Mouse (Mus musculus) myocyte (in vitro differentiated cells): ENCODE results near the gene Tspo. TPM values are rescaled to one million over a fixed set of nuclear protein-coding genes. Genes with fewer than 3 reads are reported as not detected.

Experiments
- H3K27me3 ChIP-seq: one replicate; pipeline ENCODE4 v1.6.1; 2011; ENCODE audit not compliant: control insufficient read depth, insufficient read depth, insufficient read length
- H3K36me3 ChIP-seq: one replicate; pipeline ENCODE4 v1.6.1; 2011; ENCODE audit not compliant: control insufficient read depth, insufficient read depth
- H3K4me2 ChIP-seq: one replicate; pipeline ENCODE4 v1.6.1; 2011; ENCODE audit warnings: low read depth, control low read depth
- H3K4me3 ChIP-seq: one replicate; pipeline ENCODE4 v1.5.1; 2011; ENCODE audit warnings: mild to moderate bottlenecking, control low read depth, moderate library complexity
- H3K79me2 ChIP-seq: one replicate; pipeline ENCODE4 v1.6.1; 2011; ENCODE audit not compliant: control insufficient read depth, insufficient read depth
- H3ac ChIP-seq: one replicate; pipeline ENCODE4 v1.6.1; 2011; ENCODE audit not compliant: control insufficient read depth, insufficient read length
- CEBPB ChIP-seq: IDR thresholded peaks from 2 replicates; pipeline ENCODE4 v1.6.1; 2011; ENCODE audit warnings: mild to moderate bottlenecking, moderate library complexity; ENCODE audit not compliant: poor library complexity, insufficient read depth, severe bottlenecking
- E2F4 ChIP-seq: IDR thresholded peaks from one replicate; pipeline ENCODE4 v1.6.1; 2011; ENCODE audit warnings: mild to moderate bottlenecking, control low read depth, moderate library complexity; ENCODE audit not compliant: insufficient read depth
- MAX ChIP-seq: IDR thresholded peaks from one replicate; pipeline ENCODE4 v1.6.1; 2011; ENCODE audit warnings: low read depth, mild to moderate bottlenecking, control low read depth
- MYOD1 ChIP-seq, 3 experiments: IDR thresholded peaks; one replicate each; pipeline ENCODE4 v1.6.1; 2011; ENCODE audit warnings: control low read depth in 2 of 3, low read depth in 2 of 3, mild to moderate bottlenecking in 2 of 3, moderate library complexity in 1 of 3; ENCODE audit not compliant: insufficient read length in 2 of 3, control insufficient read depth in 1 of 3
- MYOG ChIP-seq, 3 experiments: IDR thresholded peaks; one replicate each; pipeline ENCODE4 v1.6.1; 2011; ENCODE audit warnings: control low read depth in 2 of 3, low read depth in 2 of 3, mild to moderate bottlenecking in 2 of 3; ENCODE audit not compliant: insufficient read length in 2 of 3, control insufficient read depth in 1 of 3, insufficient read depth in 1 of 3
- POLR2A ChIP-seq: IDR thresholded peaks from one replicate; pipeline ENCODE4 v1.6.1; 2011; ENCODE audit warnings: low read depth, mild to moderate bottlenecking, control low read depth, moderate library complexity; ENCODE audit not compliant: insufficient read length
- POLR2AphosphoS2 ChIP-seq: IDR thresholded peaks from one replicate; pipeline ENCODE4 v1.6.1; 2011; ENCODE audit warnings: low read depth, control low read depth; ENCODE audit not compliant: insufficient read length
- REST ChIP-seq: IDR thresholded peaks from one replicate; pipeline ENCODE4 v1.6.1; 2011; ENCODE audit warnings: mild to moderate bottlenecking, control low read depth, moderate library complexity; ENCODE audit not compliant: insufficient read depth, insufficient read length
- SRF ChIP-seq: IDR thresholded peaks from one replicate; pipeline ENCODE4 v1.6.1; 2011; ENCODE audit warnings: low read depth; ENCODE audit not compliant: control insufficient read depth, insufficient read length
- TCF12 ChIP-seq: IDR thresholded peaks from one replicate; pipeline ENCODE4 v1.6.1; 2011; ENCODE audit warnings: mild to moderate bottlenecking, control low read depth; ENCODE audit not compliant: poor library complexity, insufficient read depth, severe bottlenecking
- TCF3 ChIP-seq: IDR thresholded peaks from one replicate; pipeline ENCODE4 v1.6.1; 2011; ENCODE audit warnings: low read depth, control low read depth; ENCODE audit not compliant: insufficient read length
- USF1 ChIP-seq: IDR thresholded peaks from one replicate; pipeline ENCODE4 v1.6.1; 2011; ENCODE audit warnings: low read depth, mild to moderate bottlenecking, control low read depth, moderate library complexity
- polyA plus RNA-seq: library from polyadenylated mRNA; unstranded; fragments of >200 nt; fragmentation: generic; extraction: Trizol; gene quantifications from one replicate; pipeline ENCODE4 v1.2.1, GENCODE M21; 2012; ENCODE audit warnings: missing spikeins

The Tspo gene
- polyA plus RNA-seq, 1 experiment = 937 TPM

DNA sequence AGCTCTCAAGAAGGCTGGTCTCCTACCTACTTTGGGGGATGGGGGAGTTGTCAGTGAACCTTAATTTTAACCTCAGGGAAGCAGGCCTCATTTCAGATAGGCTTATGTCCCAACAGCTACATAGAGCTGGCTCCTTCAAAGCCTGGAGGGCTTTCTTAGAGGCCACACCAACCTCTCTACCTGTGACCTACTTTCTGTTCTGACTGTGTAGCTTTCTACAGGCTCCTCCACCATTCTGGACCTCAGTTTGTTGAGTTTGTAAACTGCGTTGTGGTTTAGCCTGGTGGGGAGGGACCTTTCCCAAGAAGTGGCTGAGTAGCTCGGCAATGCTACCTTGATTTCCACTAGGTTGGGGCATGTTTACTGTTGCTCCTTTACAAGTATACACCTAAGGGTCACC, 35.6 kb upstream of the Tspo start:
- Histone ChIP-seq H3K36me3 (no peaks in the 10 kb centered on the region), H3K27me3 (peaks cover 26% of the 10 kb centered on the region), H3K79me2 (no peaks in the 10 kb centered on the region), H3K4me3 (no peak overlapping the region), H3K4me2 (no peak overlapping the region), H3ac (no peak overlapping the region)
- TF ChIP-seq E2F4 (no peak), MAX (no peak), MYOD1 (IDR thresholded peaks at IDR 0.05; ENCODE audit: control insufficient read depth in 1 of 3, insufficient read length in 2 of 3, low read depth in 2 of 3) (no peak), REST (no peak), MYOG (IDR thresholded peaks at IDR 0.05; ENCODE audit: control insufficient read depth in 1 of 3, insufficient read depth in 1 of 3, insufficient read length in 2 of 3, low read depth in 2 of 3) (no peak), TCF3 (no peak), USF1 (no peak), POLR2A (no peak), POLR2AphosphoS2 (no peak), CEBPB (no peak), SRF (no peak), TCF12 (no peak)

DNA sequence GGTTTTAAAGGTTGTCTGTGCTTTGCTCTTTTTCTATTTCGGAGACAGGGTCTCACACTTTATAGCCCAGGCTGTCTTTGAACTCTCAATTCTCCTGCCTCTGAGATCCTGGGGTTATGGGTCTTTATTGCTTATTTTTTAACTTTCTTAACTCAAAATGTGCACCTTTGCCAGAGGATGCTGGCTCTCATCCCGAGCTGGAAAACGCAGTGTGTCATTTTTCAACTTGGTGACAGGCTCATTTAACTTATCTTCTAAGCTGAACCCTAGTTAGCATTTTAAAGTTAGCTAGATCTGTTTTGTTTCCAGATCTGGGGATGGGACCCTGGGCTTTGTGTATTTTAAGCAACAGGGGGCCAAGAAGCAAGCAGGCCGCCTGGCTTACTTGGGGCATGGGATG, 34.5 kb upstream of the Tspo start:
- TF ChIP-seq MYOG (IDR thresholded peaks at IDR 0.05; ENCODE audit: control insufficient read depth in 1 of 3, insufficient read depth in 1 of 3, insufficient read length in 2 of 3, low read depth in 2 of 3) = no peak
- H3K36me3 ChIP-seq = no peaks in the 10 kb centered on the region
- no peak overlapping the region for H3ac ChIP-seq
- no peaks in the 10 kb centered on the region for H3K79me2 ChIP-seq
- no peak overlapping the region for H3K4me2 ChIP-seq
- H3K4me3 ChIP-seq = no peak overlapping the region
- peaks cover 26% of the 10 kb centered on the region for H3K27me3 ChIP-seq

DNA sequence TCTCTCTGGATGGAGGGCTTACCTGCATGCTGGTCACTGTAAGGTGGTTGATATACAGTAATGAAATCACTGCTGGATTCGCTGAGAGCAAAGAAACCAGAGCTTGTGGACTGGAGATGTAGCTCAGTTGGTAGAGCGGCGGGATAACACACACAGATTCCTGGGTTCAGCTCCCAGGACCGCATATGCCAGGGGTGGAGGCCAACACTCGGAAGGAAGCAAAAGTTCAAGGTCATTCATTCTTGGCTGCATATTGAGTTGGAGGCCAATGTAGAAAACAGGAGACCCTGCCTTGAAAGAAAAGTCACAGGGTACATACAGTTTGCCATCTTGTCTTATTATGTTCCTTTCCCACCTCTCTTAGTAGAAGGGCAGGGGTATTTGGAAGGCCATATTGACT, 33.6 kb upstream of the Tspo start:
- Histone ChIP-seq H3K4me3 (no peak overlapping the region), H3ac (no peak overlapping the region), H3K27me3 (peaks cover 26% of the 10 kb centered on the region), H3K36me3 (no peaks in the 10 kb centered on the region), H3K4me2 (no peak overlapping the region), H3K79me2 (no peaks in the 10 kb centered on the region)
- TF ChIP-seq POLR2AphosphoS2 (no peak), TCF3 (no peak), USF1 (no peak), MYOD1 (IDR thresholded peaks at IDR 0.05; ENCODE audit: control insufficient read depth in 1 of 3, insufficient read length in 2 of 3, low read depth in 2 of 3) (no peak), SRF (no peak), REST (no peak), MYOG (IDR thresholded peaks at IDR 0.05; ENCODE audit: control insufficient read depth in 1 of 3, insufficient read depth in 1 of 3, insufficient read length in 2 of 3, low read depth in 2 of 3) (no peak), MAX (no peak), CEBPB (no peak), TCF12 (no peak), E2F4 (no peak), POLR2A (no peak)

DNA sequence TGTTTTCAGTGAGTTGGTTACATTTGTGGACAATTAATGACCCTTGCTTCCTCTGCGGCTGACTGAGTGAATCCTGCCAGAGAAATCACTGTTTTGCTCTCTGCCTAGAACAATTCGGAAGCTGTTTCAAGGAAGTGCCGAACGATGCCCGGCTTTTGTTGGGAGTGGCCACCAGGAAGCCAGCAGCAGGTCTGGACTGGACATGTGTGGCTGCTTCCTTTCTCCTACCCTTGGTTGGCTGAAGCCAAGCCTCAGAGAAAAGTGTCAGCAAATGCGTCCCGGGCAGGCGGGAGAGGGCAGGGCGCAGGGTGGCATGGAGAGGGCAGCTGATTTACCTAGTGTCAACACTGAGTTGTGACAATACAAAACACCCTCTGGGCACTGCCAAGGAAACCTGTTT, 33.2 kb upstream of the Tspo start:
- H3K36me3 ChIP-seq = no peaks in the 10 kb centered on the region
- H3K27me3 ChIP-seq = peaks cover 26% of the 10 kb centered on the region
- no peak overlapping the region for H3ac ChIP-seq
- no peaks in the 10 kb centered on the region for H3K79me2 ChIP-seq
- no peak overlapping the region for H3K4me2 ChIP-seq
- TF ChIP-seq TCF12 (no peak), REST (no peak), USF1 (no peak), MYOG (IDR thresholded peaks at IDR 0.05; ENCODE audit: control insufficient read depth in 1 of 3, insufficient read depth in 1 of 3, insufficient read length in 2 of 3, low read depth in 2 of 3) (no peak), MYOD1 (IDR thresholded peaks at IDR 0.05; ENCODE audit: control insufficient read depth in 1 of 3, insufficient read length in 2 of 3, low read depth in 2 of 3) (no peak), CEBPB (no peak), POLR2AphosphoS2 (no peak), TCF3 (no peak), SRF (no peak), E2F4 (no peak), MAX (no peak), POLR2A (no peak)
- H3K4me3 ChIP-seq = no peak overlapping the region

DNA sequence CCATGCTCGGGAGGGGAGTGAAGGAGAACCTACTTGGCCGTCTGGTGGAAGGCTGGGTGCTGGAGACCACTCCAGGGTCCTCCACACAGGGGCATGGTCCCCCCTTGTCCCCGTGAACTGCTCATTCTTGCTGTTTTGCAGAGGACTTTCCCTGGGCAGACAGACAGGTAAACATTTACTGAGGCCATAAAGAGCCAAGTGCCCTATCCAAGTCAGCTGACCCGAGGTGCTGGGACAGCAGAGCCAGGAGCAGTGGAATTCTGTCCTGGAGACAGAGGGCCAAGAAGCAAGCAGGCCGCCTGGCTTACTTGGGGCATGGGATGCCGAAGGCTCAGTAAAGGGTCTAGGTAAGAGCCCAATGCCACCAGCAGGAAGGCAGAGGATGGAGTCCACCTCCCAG, 32.7 kb upstream of the Tspo start:
- H3K4me3 ChIP-seq = no peak overlapping the region
- H3K27me3 ChIP-seq = peaks cover 26% of the 10 kb centered on the region
- TF ChIP-seq MYOG (IDR thresholded peaks at IDR 0.05; ENCODE audit: control insufficient read depth in 1 of 3, insufficient read depth in 1 of 3, insufficient read length in 2 of 3, low read depth in 2 of 3) (no peak), MYOD1 (IDR thresholded peaks at IDR 0.05; ENCODE audit: control insufficient read depth in 1 of 3, insufficient read length in 2 of 3, low read depth in 2 of 3) (no peak), TCF12 (no peak), POLR2A (no peak), MAX (no peak), E2F4 (no peak), SRF (no peak), USF1 (no peak), REST (no peak), POLR2AphosphoS2 (no peak), TCF3 (no peak), CEBPB (no peak)
- no peaks in the 10 kb centered on the region for H3K36me3 ChIP-seq
- H3K79me2 ChIP-seq = no peaks in the 10 kb centered on the region
- no peak overlapping the region for H3ac ChIP-seq
- H3K4me2 ChIP-seq = no peak overlapping the region
